Mouse (Mus musculus) liver, embryonic 14.5 days (tissue): ENCODE results near the gene Tbcel. TPM values are rescaled to one million over a fixed set of nuclear protein-coding genes. Genes with fewer than 3 reads are reported as not detected.

Experiments used
- ATAC-seq: fragments of 200-750 bp; cut with Nextera tagmentation; 2 replicates; pipeline ENCODE4 v1.8.0; 2017; ENCODE audit warnings: moderate number of reproducible peaks, mild to moderate bottlenecking, moderate library complexity; ENCODE audit not compliant: insufficient read depth
- DNase-seq, 3 experiments: peaks; one replicate each; pipeline ENCODE4 v3.0.0-alpha.2; 2012 to 2013; ENCODE audit warnings: low read depth in 3 of 3, low spot score in 3 of 3
- H3K27ac ChIP-seq: fragments of 300-500 bp; sonication (generic); 2 replicates; pipeline ENCODE4 v1.5.1; 2014; ENCODE audit warnings: moderate library complexity, mild to moderate bottlenecking, control low read depth, inconsistent platforms
- H3K27me3 ChIP-seq: fragments of 300-500 bp; sonication (generic); 2 replicates; pipeline ENCODE4 v1.6.1; 2014; ENCODE audit warnings: mild to moderate bottlenecking, low read length, moderate library complexity; ENCODE audit not compliant: control insufficient read depth, insufficient read depth
- H3K36me3 ChIP-seq: fragments of 300-500 bp; sonication (generic); replicated peaks from 2 replicates; pipeline ENCODE4 v1.6.1; 2014; ENCODE audit warnings: low read depth; ENCODE audit not compliant: control insufficient read depth, insufficient read depth
- H3K4me1 ChIP-seq, 2 experiments: fragments of 200-500 bp in 1 of 2; fragments of 300-500 bp in 1 of 2; sonication (generic) in 1 of 2; replicated peaks; 2 replicates each; pipeline ENCODE4 v1.6.1; 2012 to 2014; ENCODE audit warnings: antibody characterized with exemption in 1 of 2, inconsistent platforms in 1 of 2, low read length in 1 of 2; ENCODE audit not compliant: control insufficient read depth in 2 of 2, insufficient read depth in 2 of 2
- H3K4me2 ChIP-seq: fragments of 300-500 bp; sonication (generic); 2 replicates; pipeline ENCODE4 v1.6.1; 2014; ENCODE audit warnings: low read depth, mild to moderate bottlenecking, control low read depth, moderate library complexity
- H3K4me3 ChIP-seq, 2 experiments: fragments of 200-500 bp in 1 of 2; fragments of 300-500 bp in 1 of 2; sonication (generic) in 1 of 2; 2 replicates each; pipeline ENCODE4 v1.5.1; 2012 to 2014; ENCODE audit warnings: low read depth in 2 of 2, low read length in 2 of 2, mild to moderate bottlenecking in 2 of 2, control low read depth in 1 of 2, inconsistent platforms in 1 of 2, moderate library complexity in 1 of 2; ENCODE audit not compliant: insufficient read depth in 1 of 2
- H3K9ac ChIP-seq: fragments of 300-500 bp; sonication (generic); replicated peaks from 2 replicates; pipeline ENCODE4 v1.6.1; 2014; ENCODE audit warnings: mild to moderate bottlenecking, control low read depth, moderate library complexity
- H3K9me3 ChIP-seq: fragments of 300-500 bp; sonication (generic); 2 replicates; pipeline ENCODE4 v1.6.1; 2016; ENCODE audit warnings: low read length, mixed read lengths; ENCODE audit not compliant: control insufficient read depth
- CTCF ChIP-seq: IDR thresholded peaks from 2 replicates; pipeline ENCODE4 v1.5.1; 2016; ENCODE audit warnings: antibody characterized with exemption, low read depth, control low read depth
- EP300 ChIP-seq: IDR thresholded peaks from 2 replicates; pipeline ENCODE4 v1.6.1; 2016; ENCODE audit warnings: antibody characterized with exemption, low read depth
- WGBS: fragments of 180-500 bp; shearing (Covaris S2); extraction: QIAGEN DNeasy Blood & Tissue Kit; methylation state at CpG from one replicate; pipeline ENCODE4 v1.1.7; 2014; ENCODE audit not compliant: insufficient replicate concordance; 5-methylcytosine and 5-hydroxymethylcytosine counted together
- polyA plus RNA-seq, 2 experiments: library from polyadenylated mRNA; depleted of rRNA in 1 of 2; stranded (reverse) in 1 of 2; unstranded in 1 of 2; fragments of >200 nt; fragmentation: Nextera tagmentation in 1 of 2; extraction: Ambion mirVana in 1 of 2; gene quantifications; 2 replicates each; pipeline versions ENCODE4 v1.2.1 to v1.2.3; 2012 to 2014

The Tbcel gene
- polyA plus RNA-seq, 2 experiments, result 11.3 to 19.7 TPM

- WGBS, result 84% methylated on average over 2 of the region's 2 CpGs
- H3K9ac ChIP-seq, result no peak overlapping the region
- H3K27ac ChIP-seq, result no peak overlapping the region
- ATAC-seq (no peak), DNase-seq (no peak)
- TF ChIP-seq CTCF (no peak), EP300 (no peak)
- H3K9me3 ChIP-seq, result no peaks in the 10 kb centered on the region
- no peak overlapping the region for H3K4me3 ChIP-seq
- peaks cover 3 to 8% of the 10 kb centered on the region in 2 experiments for H3K4me1 ChIP-seq
- H3K27me3 ChIP-seq, result no peaks in the 10 kb centered on the region
- H3K4me2 ChIP-seq, result no peak overlapping the region
- peaks cover 73% of the 10 kb centered on the region for H3K36me3 ChIP-seq
Observed at GRCm38 (mm10) chr9:42441234-42441633, 66.4 kb downstream of the Tbcel start.

DNA sequence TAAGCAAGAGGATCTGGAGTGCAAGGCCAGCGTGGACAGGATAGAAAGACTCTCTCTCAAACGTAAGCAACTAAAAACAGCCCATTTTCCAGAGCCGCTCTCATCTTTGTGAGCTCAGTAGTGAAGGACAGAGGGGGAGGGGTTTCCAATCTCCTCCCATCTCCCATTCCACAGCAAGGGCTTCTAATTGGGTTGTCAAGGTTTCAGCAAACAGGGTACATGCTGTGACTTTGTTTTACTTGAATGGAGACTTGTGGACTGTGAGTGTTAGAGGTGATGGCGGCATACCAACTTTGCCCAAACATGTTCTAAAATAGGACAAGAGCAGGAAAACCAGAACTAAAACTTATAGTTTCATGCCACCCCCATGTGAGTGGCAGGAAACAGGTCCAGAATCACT, 68.2 kb downstream of the Tbcel start:
- no peak overlapping the region for H3K9ac ChIP-seq
- peaks cover 70% of the 10 kb centered on the region for H3K36me3 ChIP-seq
- peaks cover 7 to 14% of the 10 kb centered on the region in 2 experiments for H3K4me1 ChIP-seq
- no peaks in the 10 kb centered on the region for H3K27me3 ChIP-seq
- no peaks in the 10 kb centered on the region for H3K9me3 ChIP-seq
- ATAC-seq (no peak), DNase-seq (no peak)
- 79% methylated on average over 4 of the region's 4 CpGs for WGBS
- H3K4me3 ChIP-seq, result no peak overlapping the region
- H3K27ac ChIP-seq, result no peak overlapping the region
- H3K4me2 ChIP-seq, result no peak overlapping the region
- TF ChIP-seq EP300 (no peak), CTCF (no peak)

DNA sequence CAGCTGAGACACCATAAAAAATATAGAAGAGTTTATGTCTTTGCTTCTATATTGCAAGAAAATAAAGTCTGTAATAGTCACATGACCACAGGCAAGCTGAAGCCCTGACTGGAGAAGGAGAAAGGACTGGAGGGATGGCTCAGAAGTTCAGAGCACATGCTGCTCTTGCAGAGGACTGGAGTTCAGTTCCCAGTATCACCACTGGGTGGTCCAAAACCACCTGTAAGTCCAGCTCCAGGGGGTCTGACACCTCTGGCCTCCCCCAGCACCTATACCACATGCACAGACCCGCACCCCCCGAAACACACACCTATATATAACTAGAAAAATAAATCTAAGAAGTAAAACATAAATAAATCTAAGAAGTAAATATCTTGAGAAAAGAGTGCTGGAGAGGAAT, 75.5 kb downstream of the Tbcel start:
- Histone ChIP-seq H3K9ac (no peak overlapping the region), H3K36me3 (peaks cover 42% of the 10 kb centered on the region), H3K4me3 (no peak overlapping the region), H3K4me2 (no peak overlapping the region), H3K27ac (no peak overlapping the region), H3K9me3 (no peaks in the 10 kb centered on the region), H3K4me1 (peaks cover 7 to 18% of the 10 kb centered on the region in 2 experiments), H3K27me3 (no peaks in the 10 kb centered on the region)
- TF ChIP-seq CTCF (peak; percentile 39; the same call in 1 of the 2 replicates), EP300 (no peak)
- DNase-seq, result no peak
- ATAC-seq, result no peak
- WGBS, result 70% methylated on average over 2 of the region's 2 CpGs

DNA sequence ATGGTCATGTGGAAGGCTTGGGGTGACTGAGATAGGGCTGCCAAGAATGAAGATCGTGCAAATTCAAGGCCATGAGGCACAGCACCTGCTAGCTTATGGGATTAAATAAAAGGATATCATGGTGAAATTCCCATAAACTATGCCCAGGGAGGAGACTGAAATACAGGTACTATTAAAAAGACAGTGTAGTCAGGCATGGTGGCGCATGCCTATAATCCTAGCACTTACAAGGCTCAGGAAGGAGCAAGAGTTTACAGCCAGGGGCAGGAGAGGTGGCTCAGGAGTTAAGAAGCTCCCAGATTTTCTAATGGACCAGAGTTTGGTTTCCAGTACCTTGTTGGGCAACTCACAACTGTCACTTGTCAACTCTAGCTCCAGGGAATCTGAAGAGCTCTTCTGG, 76.0 kb downstream of the Tbcel start:
- Histone ChIP-seq H3K4me3 (no peak overlapping the region), H3K9ac (no peak overlapping the region), H3K9me3 (no peaks in the 10 kb centered on the region), H3K27me3 (no peaks in the 10 kb centered on the region), H3K4me2 (no peak overlapping the region), H3K27ac (no peak overlapping the region), H3K4me1 (peaks cover 7 to 14% of the 10 kb centered on the region in 2 experiments), H3K36me3 (peaks cover 37% of the 10 kb centered on the region)
- ATAC-seq, result no peak
- WGBS, result 68% methylated on average over 2 of the region's 2 CpGs
- no peak for DNase-seq
- no peak for TF ChIP-seq EP300

- no peak overlapping the region for H3K4me3 ChIP-seq
- H3K27ac ChIP-seq, result no peak overlapping the region
- H3K9me3 ChIP-seq, result no peaks in the 10 kb centered on the region
- no peak overlapping the region for H3K9ac ChIP-seq
- 0 out of 2 replicates have a peak, but pooled peaks have one; percentile 34 for ATAC-seq
- H3K4me2 ChIP-seq, result no peak overlapping the region
- no peaks in the 10 kb centered on the region for H3K27me3 ChIP-seq
- DNase-seq, result no peak
- WGBS, result 42% methylated on average over 12 of the region's 12 CpGs
- peaks cover 32% of the 10 kb centered on the region for H3K36me3 ChIP-seq
- H3K4me1 ChIP-seq, result peaks cover 0 to 8% of the 10 kb centered on the region in 2 experiments; a peak in 2 of 4 replicates
- TF ChIP-seq EP300 (no peak), CTCF (no peak)
Observed at GRCm38 (mm10) chr9:42428060-42428924, 79.3 kb downstream of the Tbcel start.
